Mouse (Mus musculus): ENCODE data around the gene Zbtb46. TPM values are rescaled to one million over a fixed set of nuclear protein-coding genes. Genes with fewer than 3 reads are reported as not detected.

The Zbtb46 gene
- total RNA-seq, 2 experiments from 2014 or later = 3.3 to 5.9 TPM

GRCm38 (mm10) chr2:181409643-181410042 lies 49.6 kb downstream of the Zbtb46 start:
- no peak for DNase-seq (ENCODE audit: low spot score)

- DNase-seq (ENCODE audit: low spot score) = no peak
These were observed 55.5 kb downstream of the Zbtb46 start for GRCm38 (mm10) chr2:181403722-181404121.

GRCm38 (mm10) chr2:181401497-181401896 lies 57.7 kb downstream of the Zbtb46 start:
- no peak for DNase-seq (ENCODE audit: low spot score)

- DNase-seq (ENCODE audit: low spot score) = no peak
These were observed 61.9 kb downstream of the Zbtb46 start for GRCm38 (mm10) chr2:181397207-181397761.

GRCm38 (mm10) chr2:181394086-181394485 lies 65.1 kb downstream of the Zbtb46 start:
- DNase-seq (ENCODE audit: low spot score) = no peak

GRCm38 (mm10) chr2:181392600-181393213 lies 66.5 kb downstream of the Zbtb46 start:
- DNase-seq (ENCODE audit: low spot score) = peak; percentile 89

GRCm38 (mm10) chr2:181391541-181391940 lies 67.7 kb downstream of the Zbtb46 start:
- DNase-seq (ENCODE audit: low spot score) = peak; percentile 46

GRCm38 (mm10) chr2:181391022-181391421 lies 68.2 kb downstream of the Zbtb46 start:
- DNase-seq (ENCODE audit: low spot score) = no peak

GRCm38 (mm10) chr2:181390136-181390870 lies 68.9 kb downstream of the Zbtb46 start:
- DNase-seq (ENCODE audit: low spot score) = no peak

- no peak for DNase-seq (ENCODE audit: low spot score)
These were observed 72.5 kb downstream of the Zbtb46 start for GRCm38 (mm10) chr2:181386663-181387210.

- peak; percentile 72 for DNase-seq (ENCODE audit: low spot score)
These were observed 73.3 kb downstream of the Zbtb46 start for GRCm38 (mm10) chr2:181385885-181386284.

- DNase-seq (ENCODE audit: low spot score) = peak; percentile 85
These were observed 74.3 kb downstream of the Zbtb46 start for GRCm38 (mm10) chr2:181384919-181385391.

GRCm38 (mm10) chr2:181384463-181384862 lies 74.8 kb downstream of the Zbtb46 start:
- DNase-seq (ENCODE audit: low spot score) = no peak

GRCm38 (mm10) chr2:181381631-181382306 lies 77.5 kb downstream of the Zbtb46 start:
- no peak for DNase-seq (ENCODE audit: low spot score)

- no peak for DNase-seq (ENCODE audit: low spot score)
These were observed 78.1 kb downstream of the Zbtb46 start for GRCm38 (mm10) chr2:181381107-181381506.

GRCm38 (mm10) chr2:181380251-181380650 lies 79.0 kb downstream of the Zbtb46 start:
- DNase-seq (ENCODE audit: low spot score) = no peak

GRCm38 (mm10) chr2:181379778-181380177 lies 79.4 kb downstream of the Zbtb46 start, which contains the start of gene Lime1:
TSS of gene Lime1 (plus strand) at chr2:181380078.
- no peak for DNase-seq (ENCODE audit: low spot score)

GRCm38 (mm10) chr2:181378701-181379100 lies 80.5 kb downstream of the Zbtb46 start:
- DNase-seq (ENCODE audit: low spot score) = no peak

- DNase-seq (ENCODE audit: low spot score) = no peak
These were observed 82.0 kb downstream of the Zbtb46 start for GRCm38 (mm10) chr2:181377230-181377629.

- DNase-seq (ENCODE audit: low spot score) = no peak
These were observed 83.4 kb downstream of the Zbtb46 start for GRCm38 (mm10) chr2:181375787-181376186.

GRCm38 (mm10) chr2:181370001-181370400 lies 89.2 kb downstream of the Zbtb46 start:
- DNase-seq (ENCODE audit: low spot score) = no peak

- no peak for DNase-seq (ENCODE audit: low spot score)
These were observed 93.6 kb downstream of the Zbtb46 start for GRCm38 (mm10) chr2:181365655-181366075.
